9 mouse cellular contexts compared by ENCODE assay signal in the genomic region with DNA sequence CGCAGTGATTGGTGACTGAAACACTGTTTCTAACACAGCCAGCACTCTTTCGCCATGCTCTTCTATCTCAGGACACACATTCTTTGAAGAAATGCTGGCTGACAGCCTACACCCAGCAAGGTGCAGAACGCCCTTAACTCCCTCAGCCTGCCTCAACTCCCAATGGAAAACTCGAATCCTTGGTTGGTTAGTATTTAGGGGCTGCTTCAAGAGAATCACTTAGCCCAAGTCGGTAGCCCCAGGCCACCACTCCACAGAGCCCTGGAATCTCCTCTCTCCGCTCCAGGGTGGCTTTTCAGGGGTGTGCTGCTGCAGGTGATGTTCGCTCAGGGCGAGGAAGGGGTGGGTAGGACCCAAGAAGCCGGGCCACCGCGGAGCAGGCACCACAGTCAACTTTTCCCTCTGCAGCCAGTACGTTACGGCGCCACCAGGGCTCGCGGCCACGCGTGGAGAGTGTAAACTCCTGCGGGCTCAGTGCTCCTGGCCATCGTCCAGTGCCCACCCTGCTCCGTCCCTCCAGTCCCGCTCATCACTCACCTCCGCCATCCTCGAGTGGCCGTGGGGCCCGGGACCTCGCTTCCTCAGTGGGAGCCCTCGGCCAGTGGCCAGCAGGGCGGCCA. TPM values are rescaled to one million over a fixed set of nuclear protein-coding genes. Genes with fewer than 3 reads are reported as not detected.
A peak's percentile ranks its signal among the peaks of the same experiment; 100 is the strongest.
DNase-seq lines count a peak whose midpoint lies in the region; ATAC-seq and TF ChIP-seq lines count a peak whose summit lies in the region.
"Had no signal": no experiment of that assay in that cellular context is flagged by ENCODE, and none has a peak within 500 bp of the region (broad histone marks: within the 10 kb centered on the region; RNA-seq: fewer than 3 reads in every experiment).

No protein-coding gene starts in this region.

- peak; percentile 4 for DNase-seq in kidney, adult 11 months
- DNase-seq in kidney, adult 9 months, result no peak
- DNase-seq in Patski (ENCODE audit: low read depth, low spot score), result no peak
- no peak for DNase-seq in layer of hippocampus, postnatal 36 days
- DNase-seq in T-cell, adult 2 months (ENCODE audit: low spot score), result no peak

- 7% methylated on average over 29 of the region's 29 CpGs for whole genome bisulfite sequencing in kidney, embryonic 16.5 days

- TF ChIP-seq POLR2A in embryonic fibroblast, embryonic 13.5 days (IDR thresholded peaks at IDR 0.05; ENCODE audit: low read depth, low read length), result no peak
- no peak for TF ChIP-seq POLR2A in myocyte (IDR thresholded peaks at IDR 0.05; ENCODE audit: insufficient read length, low read depth)

- in situ Hi-C loops in Patski (cut with MboI; ENCODE audit: low pct_unique_long_range_greater_than_20kb), result no loop called here

- POLR2A ChIA-PET in Patski (lab: Charles Lee), result no interaction called here

- peak overlapping the region; percentile 17 for H3ac ChIP-seq in myocyte (ENCODE audit: control insufficient read depth, insufficient read length)

- no peak for TF ChIP-seq CTCF in Patski (IDR thresholded peaks at IDR 0.05)
- no peak for TF ChIP-seq CTCF in embryonic fibroblast, embryonic 13.5 days (IDR thresholded peaks at IDR 0.05; ENCODE audit: borderline replicate concordance, insufficient read depth, low read length)

- ATAC-seq in Patski, result peak; percentile 11
- ATAC-seq in kidney, embryonic 16.5 days (ENCODE audit: low FRiP score, low TSS enrichment), result no peak; the same call in 1 of the 2 replicates

- peak overlapping the region; percentile 50 for H3K4me3 ChIP-seq in embryonic fibroblast, embryonic 13.5 days (ENCODE audit: insufficient read depth, low read length)
- peak overlapping the region; percentile 58 for H3K4me3 ChIP-seq in kidney, embryonic 16.5 days (ENCODE audit: low read length)
- peak overlapping the region; percentile 12 for H3K4me3 ChIP-seq in myocyte

- H3K27ac ChIP-seq in embryonic fibroblast, embryonic 13.5 days (ENCODE audit: insufficient read depth, low read length), result no peak overlapping the region
- H3K27ac ChIP-seq in kidney, embryonic 16.5 days (ENCODE audit: low read length), result no peak overlapping the region

- CTCF ChIA-PET in Patski (lab: Charles Lee), result no interaction called here

- H3K9me3 ChIP-seq in kidney, embryonic 16.5 days (ENCODE audit: low read length), result no peaks in the 10 kb centered on the region

- peak overlapping the region; percentile 70 for H3K9ac ChIP-seq in kidney, embryonic 16.5 days (replicated peaks; ENCODE audit: low read length)

- no peaks in the 10 kb centered on the region for H3K4me1 ChIP-seq in embryonic fibroblast, embryonic 13.5 days (ENCODE audit: control insufficient read depth, insufficient read depth, low read length)
- peaks cover 9% of the 10 kb centered on the region; the same call in 1 of the 2 replicates for H3K4me1 ChIP-seq in kidney, embryonic 16.5 days (ENCODE audit: insufficient read depth, low read length)

- H3K4me2 ChIP-seq in kidney, embryonic 16.5 days (replicated peaks; ENCODE audit: low read depth, low read length), result peak overlapping the region; percentile 91
- H3K4me2 ChIP-seq in myocyte (ENCODE audit: low read depth), result peak overlapping the region; percentile 74

- no peaks in the 10 kb centered on the region for H3K36me3 ChIP-seq in kidney, embryonic 16.5 days (ENCODE audit: insufficient read depth, low read length)
- H3K36me3 ChIP-seq in myocyte (ENCODE audit: control insufficient read depth, insufficient read depth), result no peaks in the 10 kb centered on the region

- no peaks in the 10 kb centered on the region for H3K79me2 ChIP-seq in myocyte (ENCODE audit: control insufficient read depth, insufficient read depth)

- peaks cover 4% of the 10 kb centered on the region for H3K27me3 ChIP-seq in Patski
- peaks cover 17% of the 10 kb centered on the region for H3K27me3 ChIP-seq in kidney, embryonic 16.5 days (ENCODE audit: insufficient read depth, low read length)
- H3K27me3 ChIP-seq in myocyte (ENCODE audit: control insufficient read depth, insufficient read depth, insufficient read length), result peaks cover 7% of the 10 kb centered on the region

TF ChIP-seq in myocyte, 11 proteins besides CTCF, POLR2A, EP300 and RAD21:
- TF ChIP-seq POLR2AphosphoS2 (IDR thresholded peaks at IDR 0.05; ENCODE audit: insufficient read length, low read depth) (no peak), USF1 (IDR thresholded peaks at IDR 0.05; ENCODE audit: low read depth) (no peak), MAX (IDR thresholded peaks at IDR 0.05; ENCODE audit: low read depth) (no peak), TCF12 (IDR thresholded peaks at IDR 0.05; ENCODE audit: insufficient read depth, poor library complexity, severe bottlenecking) (no peak), TCF3 (IDR thresholded peaks at IDR 0.05; ENCODE audit: insufficient read length, low read depth) (no peak), CEBPB (IDR thresholded peaks at IDR 0.05; ENCODE audit: insufficient read depth, poor library complexity, severe bottlenecking) (no peak), MYOD1 (IDR thresholded peaks at IDR 0.05; ENCODE audit: control insufficient read depth in 1 of 3, insufficient read length in 2 of 3, low read depth in 2 of 3) (no peak)

RNA-seq across cellular contexts. Expression of a gene that starts 0.4 kb away (rescaled TPM):
- 0.27 TPM for polyA plus RNA-seq in Patski (2021)
- 0.21 and 0.23 TPM in 2 replicates for polyA plus RNA-seq in embryonic fibroblast, embryonic 13.5 days (2011; ENCODE audit: insufficient read length, low read depth, missing spikeins)
- polyA plus RNA-seq in kidney, embryonic 16.5 days (2015; fragmentation: Nextera tagmentation; extraction: Ambion mirVana), result 0.76 and 1.0 TPM in 2 replicates
- polyA plus RNA-seq in myocyte (2012; fragmentation: generic; extraction: Trizol), result 0.12 TPM
- under 1 TPM in 1 of 2 experiments, not detected in 1; 0.42 TPM for total RNA-seq in layer of hippocampus, postnatal 36 days (2021)
- total RNA-seq: heart, postnatal 36 days had no signal

RNA-seq across cellular contexts. Expression of a gene that starts 32.9 kb away (rescaled TPM):
- 157 TPM for polyA plus RNA-seq in Patski (2021)
- 112 and 116 TPM in 2 replicates for polyA plus RNA-seq in embryonic fibroblast, embryonic 13.5 days (2011; ENCODE audit: insufficient read length, low read depth, missing spikeins)
- polyA plus RNA-seq in kidney, embryonic 16.5 days (2015; fragmentation: Nextera tagmentation; extraction: Ambion mirVana), result 246 and 248 TPM in 2 replicates
- polyA plus RNA-seq in myocyte (2012; fragmentation: generic; extraction: Trizol), result 148 TPM
- total RNA-seq in layer of hippocampus, postnatal 36 days (2021), result 100 to 1,000 TPM; 198 to 207 TPM

RNA-seq across cellular contexts. Expression of a gene that starts 33.1 kb away (rescaled TPM):
- polyA plus RNA-seq in Patski (2021), result 63.6 TPM
- polyA plus RNA-seq in embryonic fibroblast, embryonic 13.5 days (2011; ENCODE audit: insufficient read length, low read depth, missing spikeins), result 29.3 and 30.4 TPM in 2 replicates
- polyA plus RNA-seq in kidney, embryonic 16.5 days (2015; fragmentation: Nextera tagmentation; extraction: Ambion mirVana), result 52.2 and 53.7 TPM in 2 replicates
- polyA plus RNA-seq in myocyte (2012; fragmentation: generic; extraction: Trizol), result 16.4 TPM
- 10 to 100 TPM; 52.3 to 60.7 TPM for total RNA-seq in layer of hippocampus, postnatal 36 days (2021)
